Mouse (Mus musculus): ENCODE measurements around the gene Ubc. TPM values are rescaled to one million over a fixed set of nuclear protein-coding genes. Genes with fewer than 3 reads are reported as not detected.
"Not testable (repeated sequence)": the region's sequence is repeated elsewhere in the genome, so short reads cannot be mapped to it uniquely, and the experiment has no call there.

Ubc gene
- polyA plus RNA-seq, 1 experiment, result 585 TPM

DNA sequence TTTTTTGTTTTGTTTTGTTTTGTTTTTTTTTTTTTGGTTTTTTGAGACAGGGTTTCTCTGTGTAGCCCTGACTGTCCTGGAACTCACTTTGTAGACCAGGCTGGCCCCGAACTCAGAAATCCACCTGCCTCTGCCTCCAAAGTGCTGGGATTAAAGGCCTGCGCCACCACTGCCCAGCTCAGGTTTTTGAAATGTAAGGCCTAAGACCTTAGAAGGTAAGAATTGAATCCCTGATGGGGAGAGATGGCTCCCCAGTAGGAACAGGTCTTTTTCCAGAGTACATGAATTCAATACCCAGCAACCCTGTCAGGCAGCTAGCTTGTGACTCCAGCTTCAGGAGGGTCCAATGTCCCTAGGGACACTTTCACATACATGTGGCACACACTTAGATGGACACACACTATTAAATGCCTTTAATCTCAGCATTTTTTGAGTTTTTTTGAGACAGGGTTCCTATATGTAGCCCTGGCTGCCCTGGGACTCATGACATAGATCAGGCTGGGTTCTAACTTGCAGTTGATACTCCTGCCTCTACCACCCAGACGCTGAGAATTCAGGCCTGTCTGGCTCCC lies 990 bp upstream of the Ubc start:
- TF ChIP-seq CTCF (IDR thresholded peaks at IDR 0.05; ENCODE audit: borderline replicate concordance, control insufficient read depth, extremely low read depth, insufficient read depth, low read length, poor library complexity), result no peak
- no peak for TF ChIP-seq POLR2A (IDR thresholded peaks at IDR 0.05; ENCODE audit: control insufficient read depth, extremely low read depth, insufficient read depth, low read length, poor library complexity)
- WGBS, result 78% methylated on average over 3 of the region's 3 CpGs
- Histone ChIP-seq H3K36me3 (ENCODE audit: control insufficient read depth, insufficient read depth, low read length) (peaks cover 1% of the 10 kb centered on the region), H3K4me3 (ENCODE audit: control insufficient read depth, insufficient read depth, low read length) (no peak overlapping the region), H3K27ac (ENCODE audit: control insufficient read depth, insufficient read depth, low read length) (peak overlapping the region; percentile 66), H3K4me1 (replicated peaks; ENCODE audit: control insufficient read depth, insufficient read depth, low read length) (peaks cover 25% of the 10 kb centered on the region), H3K27me3 (ENCODE audit: control insufficient read depth, insufficient read depth, low read length) (no peaks in the 10 kb centered on the region)
- DNase-seq, result no peak

- Histone ChIP-seq H3K27me3 (ENCODE audit: control insufficient read depth, insufficient read depth, low read length) (no peaks in the 10 kb centered on the region), H3K4me3 (ENCODE audit: control insufficient read depth, insufficient read depth, low read length) (peak within 1 kb of the TSS; percentile 95), H3K27ac (ENCODE audit: control insufficient read depth, insufficient read depth, low read length) (peak within 1 kb of the TSS; percentile 80), H3K36me3 (ENCODE audit: control insufficient read depth, insufficient read depth, low read length) (peaks cover 19% of the 10 kb centered on the region), H3K4me1 (replicated peaks; ENCODE audit: control insufficient read depth, insufficient read depth, low read length) (peaks cover 20% of the 10 kb centered on the region)
- DNase-seq, result peak; percentile 81
- TF ChIP-seq POLR2A (IDR thresholded peaks at IDR 0.05; ENCODE audit: control insufficient read depth, extremely low read depth, insufficient read depth, low read length, poor library complexity) (no peak), CTCF (IDR thresholded peaks at IDR 0.05; ENCODE audit: borderline replicate concordance, control insufficient read depth, extremely low read depth, insufficient read depth, low read length, poor library complexity) (no peak)
- under 1% methylated on average over 41 of the region's 41 CpGs for WGBS
Measured at GRCm38 (mm10) chr5:125389131-125389578, 847 bp downstream of the Ubc start, which contains the start of gene Gm10382. Gm10382 (plus strand) TSS chr5:125389322.

DNA sequence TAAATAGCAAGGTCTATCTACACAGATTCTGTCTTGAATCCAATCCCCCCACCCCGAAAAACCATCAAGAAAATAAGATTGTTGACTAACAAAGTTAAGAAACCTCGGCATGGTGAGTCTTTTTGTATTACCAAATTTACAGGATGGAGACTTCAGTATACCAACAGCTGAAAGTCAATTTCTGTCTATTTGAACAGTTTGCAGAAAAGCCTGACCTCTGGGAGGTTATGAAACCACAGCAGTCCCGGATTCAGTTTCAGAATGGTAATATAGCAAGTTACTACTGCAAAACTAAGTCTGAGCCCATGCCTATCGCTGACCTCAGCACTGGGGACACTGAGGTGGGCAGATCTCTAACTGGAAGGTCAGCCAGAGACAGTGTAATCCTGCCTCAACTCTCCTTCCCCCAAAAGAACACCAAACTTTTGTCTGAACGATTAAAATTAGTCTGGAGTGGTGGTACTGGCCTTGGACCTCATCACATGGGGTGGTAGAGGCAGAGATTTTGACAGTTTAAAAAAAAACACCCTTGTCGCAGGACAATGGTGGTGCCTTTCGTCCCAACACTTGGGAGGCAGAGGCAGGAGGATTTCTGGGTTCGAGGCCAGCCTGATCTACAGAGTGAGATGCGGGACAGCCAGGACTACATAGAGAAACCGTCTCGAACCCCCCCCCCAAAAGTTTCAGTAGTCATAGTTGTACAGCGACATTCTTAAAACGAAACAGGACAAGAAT lies 1.5 kb downstream of the Ubc start:
- Histone ChIP-seq H3K4me3 (ENCODE audit: control insufficient read depth, insufficient read depth, low read length) (peak overlapping the region; percentile 95), H3K4me1 (replicated peaks; ENCODE audit: control insufficient read depth, insufficient read depth, low read length) (peaks cover 16% of the 10 kb centered on the region), H3K27me3 (ENCODE audit: control insufficient read depth, insufficient read depth, low read length) (no peaks in the 10 kb centered on the region), H3K36me3 (ENCODE audit: control insufficient read depth, insufficient read depth, low read length) (peaks cover 20% of the 10 kb centered on the region), H3K27ac (ENCODE audit: control insufficient read depth, insufficient read depth, low read length) (no peak overlapping the region; the same call in 1 of the 2 replicates)
- DNase-seq, result no peak
- TF ChIP-seq CTCF (IDR thresholded peaks at IDR 0.05; ENCODE audit: borderline replicate concordance, control insufficient read depth, extremely low read depth, insufficient read depth, low read length, poor library complexity) (no peak), POLR2A (IDR thresholded peaks at IDR 0.05; ENCODE audit: control insufficient read depth, extremely low read depth, insufficient read depth, low read length, poor library complexity) (no peak)
- WGBS, result 8% methylated on average over 13 of the region's 13 CpGs

DNA sequence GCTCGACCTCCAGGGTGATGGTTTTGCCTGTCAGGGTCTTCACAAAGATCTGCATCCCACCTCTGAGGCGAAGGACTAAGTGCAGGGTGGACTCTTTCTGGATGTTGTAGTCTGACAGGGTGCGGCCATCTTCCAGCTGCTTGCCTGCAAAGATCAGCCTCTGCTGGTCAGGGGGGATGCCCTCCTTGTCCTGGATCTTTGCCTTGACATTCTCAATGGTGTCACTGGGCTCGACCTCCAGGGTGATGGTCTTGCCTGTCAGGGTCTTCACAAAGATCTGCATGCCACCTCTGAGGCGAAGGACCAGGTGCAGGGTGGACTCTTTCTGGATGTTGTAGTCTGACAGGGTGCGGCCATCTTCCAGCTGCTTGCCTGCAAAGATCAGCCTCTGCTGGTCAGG lies 2.7 kb downstream of the Ubc start:
- not testable (repeated sequence) for H3K27me3 ChIP-seq (ENCODE audit: control insufficient read depth, insufficient read depth, low read length); H3K27ac ChIP-seq (ENCODE audit: control insufficient read depth, insufficient read depth, low read length); DNase-seq; H3K4me3 ChIP-seq (ENCODE audit: control insufficient read depth, insufficient read depth, low read length)
- Histone ChIP-seq H3K4me1 (replicated peaks; ENCODE audit: control insufficient read depth, insufficient read depth, low read length) (peaks cover 13% of the 10 kb centered on the region), H3K36me3 (ENCODE audit: control insufficient read depth, insufficient read depth, low read length) (peaks cover 20% of the 10 kb centered on the region)
- WGBS, result 94% methylated on average over 5 of the region's 6 CpGs

DNA sequence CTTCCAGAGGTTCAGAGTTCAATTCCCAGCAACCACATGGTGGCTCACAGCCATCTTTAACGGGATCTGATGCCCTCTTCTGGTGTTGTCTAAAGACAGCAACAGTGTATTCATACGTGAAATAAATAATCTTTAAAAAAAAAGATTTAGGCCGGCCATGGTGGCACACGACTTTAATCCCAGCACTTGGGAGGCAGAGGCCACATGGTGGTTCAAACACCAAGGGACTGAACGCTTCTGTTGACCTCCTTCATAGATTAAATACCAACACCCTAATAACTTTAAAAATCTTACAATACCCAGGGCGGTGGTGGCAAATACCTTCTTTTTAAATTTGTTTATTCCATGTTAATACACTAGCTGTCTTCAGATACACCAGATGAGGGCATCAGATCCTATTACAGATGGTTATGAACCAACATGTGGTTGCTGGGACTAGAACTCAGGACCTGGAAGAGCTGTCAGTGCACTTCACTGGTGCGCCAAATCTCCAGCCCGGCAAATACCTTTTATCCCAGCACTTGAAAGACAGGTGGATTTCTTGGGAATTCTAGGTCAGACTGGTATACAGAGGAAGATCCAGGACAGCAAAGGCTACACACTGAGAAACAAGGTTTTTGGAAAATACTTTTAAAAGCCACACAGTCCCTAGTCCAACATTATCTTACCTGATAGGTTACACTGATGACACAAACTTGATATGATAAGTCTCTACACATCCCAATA lies 4.6 kb downstream of the Ubc start:
- no peak for DNase-seq
- Histone ChIP-seq H3K27me3 (ENCODE audit: control insufficient read depth, insufficient read depth, low read length) (no peaks in the 10 kb centered on the region), H3K36me3 (ENCODE audit: control insufficient read depth, insufficient read depth, low read length) (peaks cover 20% of the 10 kb centered on the region), H3K4me3 (ENCODE audit: control insufficient read depth, insufficient read depth, low read length) (no peak overlapping the region), H3K4me1 (replicated peaks; ENCODE audit: control insufficient read depth, insufficient read depth, low read length) (peaks cover 2% of the 10 kb centered on the region), H3K27ac (ENCODE audit: control insufficient read depth, insufficient read depth, low read length) (no peak overlapping the region)
- 78% methylated on average over 8 of the region's 8 CpGs for WGBS
- TF ChIP-seq CTCF (IDR thresholded peaks at IDR 0.05; ENCODE audit: borderline replicate concordance, control insufficient read depth, extremely low read depth, insufficient read depth, low read length, poor library complexity), result no peak
- TF ChIP-seq POLR2A (IDR thresholded peaks at IDR 0.05; ENCODE audit: control insufficient read depth, extremely low read depth, insufficient read depth, low read length, poor library complexity), result no peak

DNA sequence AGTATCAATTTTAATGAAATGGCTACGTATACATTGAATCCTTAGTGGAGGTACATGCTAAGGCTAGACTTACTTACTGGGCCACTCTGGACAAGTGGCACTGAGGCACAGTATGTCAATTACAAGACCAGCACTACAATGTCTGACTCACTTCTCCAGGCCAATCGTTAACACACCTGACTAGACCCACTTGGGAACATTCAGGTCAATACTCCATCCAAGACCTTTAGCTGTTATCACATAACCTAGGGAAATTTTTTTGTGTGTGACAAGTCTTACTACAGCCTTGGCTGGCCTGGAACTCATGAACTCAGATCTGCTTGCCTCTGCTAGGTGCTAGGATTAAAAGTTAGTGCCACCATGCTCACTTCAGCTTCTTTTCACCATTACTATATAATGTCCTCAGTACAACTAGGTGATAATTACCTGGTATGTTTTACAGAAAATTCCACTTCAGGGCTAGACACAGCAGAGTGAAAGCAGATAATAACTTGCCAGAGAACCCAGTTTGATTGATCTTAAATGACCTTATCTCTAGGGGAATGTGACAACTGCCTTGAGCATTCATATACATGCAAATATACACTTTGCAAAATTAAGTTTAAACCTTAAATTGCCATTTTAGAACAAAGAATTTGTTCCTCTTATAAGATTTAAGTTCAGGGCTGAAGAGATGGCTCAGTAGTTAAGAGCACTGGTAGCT lies 5.3 kb downstream of the Ubc start:
- Histone ChIP-seq H3K27ac (ENCODE audit: control insufficient read depth, insufficient read depth, low read length) (no peak overlapping the region), H3K36me3 (ENCODE audit: control insufficient read depth, insufficient read depth, low read length) (peaks cover 20% of the 10 kb centered on the region), H3K4me1 (replicated peaks; ENCODE audit: control insufficient read depth, insufficient read depth, low read length) (peaks cover 2% of the 10 kb centered on the region), H3K27me3 (ENCODE audit: control insufficient read depth, insufficient read depth, low read length) (no peaks in the 10 kb centered on the region), H3K4me3 (ENCODE audit: control insufficient read depth, insufficient read depth, low read length) (no peak overlapping the region)
- TF ChIP-seq CTCF (IDR thresholded peaks at IDR 0.05; ENCODE audit: borderline replicate concordance, control insufficient read depth, extremely low read depth, insufficient read depth, low read length, poor library complexity), result no peak
- TF ChIP-seq POLR2A (IDR thresholded peaks at IDR 0.05; ENCODE audit: control insufficient read depth, extremely low read depth, insufficient read depth, low read length, poor library complexity), result no peak
- WGBS, result 94% methylated on average over 2 of the region's 2 CpGs
- no peak for DNase-seq
